Mouse (Mus musculus): ENCODE data around the gene Pax6. TPM values are rescaled to one million over a fixed set of nuclear protein-coding genes. Genes with fewer than 3 reads are reported as not detected.
A peak's percentile ranks its signal among the peaks of the same experiment; 100 is the strongest.

Gene Pax6
- polyA plus RNA-seq, 1 experiment from 2014 or later, result 0.18 TPM

DNA sequence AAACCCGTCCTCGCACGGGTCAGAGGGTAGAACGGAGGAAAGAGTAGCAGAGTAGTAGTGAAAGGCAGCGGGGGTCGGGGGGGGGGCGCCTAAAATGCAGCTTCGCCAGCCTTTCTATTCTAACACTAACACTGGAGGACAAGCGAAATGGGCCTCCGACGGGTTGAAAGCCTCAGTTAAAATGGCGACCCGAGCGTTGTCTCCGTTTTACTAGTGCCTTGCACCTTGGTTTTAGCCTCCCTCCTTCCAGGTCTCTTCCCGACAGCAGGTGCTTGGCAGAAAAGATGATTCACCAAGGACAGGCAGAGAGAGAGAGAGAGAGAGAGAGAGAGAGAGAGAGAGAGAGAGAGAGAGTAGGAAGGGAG, 3.9 kb downstream of the Pax6 start:
- Histone ChIP-seq H3K27me3 (peaks cover 99% of the 10 kb centered on the region), H3K4me2 (peak overlapping the region; percentile 26), H3K27ac (no peak overlapping the region), H3K4me1 (replicated peaks) (peaks cover 53% of the 10 kb centered on the region), H3K9ac (no peak overlapping the region), H3K36me3 (no peaks in the 10 kb centered on the region), H3K9me3 (replicated peaks) (no peaks in the 10 kb centered on the region), H3K4me3 (peak overlapping the region; percentile 20; the same call in 1 of the 2 replicates)
- no peak for ATAC-seq (replicated peaks; ENCODE audit: insufficient number of reproducible peaks, insufficient read depth, low FRiP score, low read depth)
- 2% methylated on average over 16 of the region's 16 CpGs for WGBS

- WGBS, result 4% methylated on average over 6 of the region's 6 CpGs
- H3K4me1 ChIP-seq (replicated peaks), result peaks cover 52% of the 10 kb centered on the region
- H3K27ac ChIP-seq, result no peak overlapping the region
- ATAC-seq (replicated peaks; ENCODE audit: insufficient number of reproducible peaks, insufficient read depth, low FRiP score, low read depth), result no peak
- H3K4me2 ChIP-seq, result no peak overlapping the region
- H3K4me3 ChIP-seq, result no peak overlapping the region
- no peaks in the 10 kb centered on the region for H3K36me3 ChIP-seq
- no peak overlapping the region for H3K9ac ChIP-seq
- H3K27me3 ChIP-seq, result peaks cover 99% of the 10 kb centered on the region
- no peaks in the 10 kb centered on the region for H3K9me3 ChIP-seq (replicated peaks)
These were observed 4.4 kb downstream of the Pax6 start for GRCm38 (mm10) chr2:105673054-105673453.

DNA sequence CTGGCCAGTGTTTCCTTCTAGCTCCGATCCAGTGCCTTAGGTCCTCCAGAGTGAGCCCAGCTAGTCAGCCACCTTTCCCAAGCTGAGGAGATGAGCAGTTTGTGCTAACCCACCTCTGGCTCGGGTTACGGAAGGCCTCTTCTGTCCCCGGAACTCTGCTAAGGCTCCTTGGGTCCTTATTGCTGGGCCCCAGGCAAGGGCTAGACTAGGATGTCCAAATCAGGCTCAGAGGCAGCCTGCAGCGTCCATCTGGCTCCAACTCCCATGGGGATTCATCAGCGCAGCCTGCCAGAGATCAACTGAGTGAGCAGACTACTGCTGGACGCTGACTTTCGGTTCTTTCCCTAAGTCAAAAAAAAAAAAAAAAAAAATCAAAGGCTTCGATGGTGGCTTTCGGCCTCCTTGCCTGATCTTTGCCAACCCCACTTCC, 4.9 kb downstream of the Pax6 start:
- Histone ChIP-seq H3K4me1 (replicated peaks) (peaks cover 47% of the 10 kb centered on the region), H3K4me2 (peak overlapping the region; percentile 74), H3K9me3 (replicated peaks) (no peaks in the 10 kb centered on the region), H3K4me3 (peak overlapping the region; percentile 42), H3K9ac (no peak overlapping the region), H3K27me3 (peaks cover 97% of the 10 kb centered on the region), H3K27ac (no peak overlapping the region), H3K36me3 (no peaks in the 10 kb centered on the region)
- 5% methylated on average over 10 of the region's 10 CpGs for WGBS
- ATAC-seq (replicated peaks; ENCODE audit: insufficient number of reproducible peaks, insufficient read depth, low FRiP score, low read depth), result no peak

DNA sequence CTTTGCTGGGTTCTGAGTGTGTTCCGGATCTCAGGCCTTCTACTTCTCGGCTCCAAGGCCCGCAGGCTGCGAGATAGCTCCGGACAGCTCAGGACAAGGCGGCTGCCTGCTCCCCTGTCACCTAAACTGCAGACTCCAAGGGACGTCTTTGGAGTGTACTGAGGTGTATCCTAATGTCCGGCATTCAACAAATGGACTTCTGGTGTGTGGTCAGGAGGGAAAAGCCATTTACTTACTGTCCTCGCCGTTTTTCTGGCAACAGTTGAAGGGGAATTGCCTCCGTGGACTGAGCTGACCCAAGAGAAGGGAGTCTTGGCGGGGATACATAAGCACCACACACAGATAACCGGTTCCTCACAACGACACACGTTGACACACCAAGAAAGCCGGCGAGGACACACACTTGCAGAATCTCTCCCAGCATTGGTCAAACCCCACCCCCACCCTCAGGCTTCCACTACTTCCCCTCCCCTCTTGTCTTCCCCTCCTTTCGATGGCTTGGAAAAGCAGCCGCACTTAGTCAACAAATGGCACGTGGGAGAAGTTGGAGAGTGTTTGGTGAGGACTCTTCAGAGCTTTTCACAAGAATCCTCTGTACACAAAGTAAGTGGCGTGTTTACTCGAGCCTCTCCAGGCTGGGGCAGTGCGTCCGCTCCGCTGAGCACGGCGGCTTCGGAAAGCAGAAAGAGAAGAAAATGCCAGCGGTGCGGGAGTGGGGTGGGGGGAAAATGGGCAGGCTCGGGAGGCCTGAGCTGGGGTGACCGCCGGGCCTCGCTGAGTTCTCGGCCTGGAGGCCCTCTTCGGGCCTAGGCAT, 5.6 kb downstream of the Pax6 start:
- Histone ChIP-seq H3K27me3 (peaks cover 97% of the 10 kb centered on the region), H3K9ac (0 out of 2 replicates have a peak overlapping the region, but pooled peaks have one; percentile 9), H3K4me2 (peak overlapping the region; percentile 74), H3K9me3 (replicated peaks) (no peaks in the 10 kb centered on the region), H3K4me1 (replicated peaks) (peaks cover 41% of the 10 kb centered on the region), H3K27ac (no peak overlapping the region), H3K36me3 (no peaks in the 10 kb centered on the region), H3K4me3 (peak overlapping the region; percentile 42)
- no peak for ATAC-seq (replicated peaks; ENCODE audit: insufficient number of reproducible peaks, insufficient read depth, low FRiP score, low read depth)
- WGBS, result 1% methylated on average over 36 of the region's 36 CpGs

DNA sequence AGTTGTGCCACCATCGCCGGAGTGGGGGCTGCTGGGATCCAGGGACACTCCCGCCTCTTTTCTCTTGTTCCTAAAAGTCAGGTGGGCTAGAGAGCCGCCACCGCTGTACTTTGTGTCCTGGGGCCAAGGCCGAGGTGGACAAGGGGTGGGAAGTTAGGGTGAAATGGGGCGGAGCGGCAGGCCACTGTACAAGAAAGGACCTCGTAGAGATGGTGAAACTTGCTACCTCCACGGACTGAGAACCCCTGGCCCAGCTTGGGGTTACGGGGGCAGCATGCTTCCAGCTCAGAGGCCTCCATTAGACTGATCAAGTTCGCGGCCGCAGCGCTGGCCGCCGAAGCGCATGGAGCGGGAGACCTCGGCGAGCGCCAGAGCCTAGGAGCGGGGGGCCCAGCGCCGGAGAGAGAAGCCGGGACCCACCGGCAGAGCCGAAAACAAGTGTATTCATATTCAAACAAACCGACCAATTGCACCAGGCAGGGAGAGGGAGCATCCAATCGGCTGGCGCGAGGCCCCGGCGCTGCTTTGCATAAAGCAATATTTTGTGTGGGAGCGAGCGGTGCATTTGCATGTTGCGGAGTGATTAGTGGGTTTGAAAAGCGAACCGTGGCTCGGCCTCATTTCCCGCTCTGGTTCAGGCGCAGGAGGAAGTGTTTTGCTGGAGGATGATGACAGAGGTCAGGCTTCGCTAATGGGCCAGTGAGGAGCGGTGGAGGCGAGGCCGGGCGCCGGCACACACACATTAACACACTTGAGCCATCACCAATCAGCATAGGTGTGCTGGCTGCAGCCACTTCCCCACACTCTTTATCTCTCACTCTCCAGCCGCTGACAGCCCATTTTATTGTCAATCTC, 6.4 kb downstream of the Pax6 start:
- H3K27me3 ChIP-seq, result peaks cover 97% of the 10 kb centered on the region
- H3K4me1 ChIP-seq (replicated peaks), result peaks cover 36% of the 10 kb centered on the region
- no peak overlapping the region for H3K27ac ChIP-seq
- peak overlapping the region; percentile 74 for H3K4me2 ChIP-seq
- peak; percentile 50 for ATAC-seq (replicated peaks; ENCODE audit: insufficient number of reproducible peaks, insufficient read depth, low FRiP score, low read depth)
- under 1% methylated on average over 49 of the region's 49 CpGs for WGBS
- no peaks in the 10 kb centered on the region for H3K36me3 ChIP-seq
- H3K9me3 ChIP-seq (replicated peaks), result no peaks in the 10 kb centered on the region
- H3K4me3 ChIP-seq, result peak overlapping the region; percentile 42
- H3K9ac ChIP-seq, result 0 out of 2 replicates have a peak overlapping the region, but pooled peaks have one; percentile 9

DNA sequence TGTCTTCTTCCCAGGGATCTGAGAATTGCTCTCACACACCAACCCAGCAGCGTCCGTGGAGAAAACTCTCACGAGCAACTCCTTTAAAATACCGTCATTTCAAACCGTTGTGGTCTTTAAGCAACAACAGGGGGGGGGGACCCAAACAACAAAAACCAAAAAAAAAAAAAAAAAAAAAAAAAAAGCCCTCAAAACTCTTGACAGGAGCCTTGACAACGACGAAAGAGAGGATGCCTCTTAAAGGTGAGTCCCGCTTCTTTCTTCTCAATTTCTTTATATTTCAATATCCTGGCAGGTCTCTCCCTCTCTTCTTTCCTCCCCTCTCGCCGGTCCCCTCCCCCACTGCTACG, 7.0 kb downstream of the Pax6 start:
- H3K4me3 ChIP-seq, result peak overlapping the region; percentile 42
- no peaks in the 10 kb centered on the region for H3K9me3 ChIP-seq (replicated peaks)
- H3K9ac ChIP-seq, result no peak overlapping the region
- H3K4me1 ChIP-seq (replicated peaks), result peaks cover 36% of the 10 kb centered on the region
- no peaks in the 10 kb centered on the region for H3K36me3 ChIP-seq
- H3K27ac ChIP-seq, result no peak overlapping the region
- ATAC-seq (replicated peaks; ENCODE audit: insufficient number of reproducible peaks, insufficient read depth, low FRiP score, low read depth), result no peak
- peaks cover 97% of the 10 kb centered on the region for H3K27me3 ChIP-seq
- WGBS, result 2% methylated on average over 11 of the region's 11 CpGs
- H3K4me2 ChIP-seq, result peak overlapping the region; percentile 74

DNA sequence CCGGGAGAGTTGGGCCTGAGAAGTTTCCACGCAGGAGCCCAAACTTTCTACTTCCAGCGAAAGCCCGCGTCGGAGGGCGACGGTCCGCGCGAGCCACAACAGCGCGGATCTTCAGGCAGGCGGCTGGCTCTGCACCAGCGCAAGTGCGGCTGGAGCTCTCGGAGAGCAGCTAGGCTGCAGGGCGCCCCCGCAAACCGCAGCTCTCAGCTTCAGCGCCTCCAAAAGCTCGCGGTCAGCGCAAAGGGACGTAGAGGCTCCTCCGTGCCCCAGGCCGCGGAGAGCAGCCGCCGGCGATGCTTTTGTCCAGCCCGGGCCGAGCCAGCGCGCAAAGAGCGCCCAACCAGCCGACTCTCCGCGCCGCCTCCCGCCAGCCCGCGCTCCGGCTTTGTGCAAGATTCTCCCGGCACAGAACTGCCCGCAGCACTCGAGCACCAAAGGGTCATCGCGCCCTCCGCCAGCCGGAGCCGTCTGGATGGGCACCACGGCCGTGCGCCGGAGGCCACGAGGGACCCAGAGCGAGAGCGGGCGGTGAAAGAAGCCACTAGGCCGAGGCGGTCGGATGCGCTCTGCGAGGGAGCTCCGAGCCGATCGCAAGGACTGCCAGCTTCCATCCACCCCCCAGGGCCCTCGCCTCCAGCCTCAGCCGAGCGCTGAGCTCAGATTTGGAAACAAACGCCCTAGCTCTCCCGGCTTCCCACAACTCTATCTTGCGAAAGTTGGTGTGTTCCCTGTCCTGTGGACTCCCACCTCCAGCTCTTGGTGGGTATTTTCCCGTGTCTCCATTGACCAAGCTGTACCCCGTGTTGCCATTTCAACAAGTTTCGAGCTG, 7.6 kb downstream of the Pax6 start:
- Histone ChIP-seq H3K27ac (no peak overlapping the region), H3K9ac (no peak overlapping the region), H3K4me2 (peak overlapping the region; percentile 74), H3K36me3 (no peaks in the 10 kb centered on the region), H3K4me3 (peak overlapping the region; percentile 42), H3K27me3 (peaks cover 97% of the 10 kb centered on the region), H3K9me3 (replicated peaks) (no peaks in the 10 kb centered on the region), H3K4me1 (replicated peaks) (peaks cover 36% of the 10 kb centered on the region)
- under 1% methylated on average over 77 of the region's 77 CpGs for WGBS
- ATAC-seq (replicated peaks; ENCODE audit: insufficient number of reproducible peaks, insufficient read depth, low FRiP score, low read depth), result 0 out of 2 replicates have a peak, but pooled peaks have one; percentile 21

DNA sequence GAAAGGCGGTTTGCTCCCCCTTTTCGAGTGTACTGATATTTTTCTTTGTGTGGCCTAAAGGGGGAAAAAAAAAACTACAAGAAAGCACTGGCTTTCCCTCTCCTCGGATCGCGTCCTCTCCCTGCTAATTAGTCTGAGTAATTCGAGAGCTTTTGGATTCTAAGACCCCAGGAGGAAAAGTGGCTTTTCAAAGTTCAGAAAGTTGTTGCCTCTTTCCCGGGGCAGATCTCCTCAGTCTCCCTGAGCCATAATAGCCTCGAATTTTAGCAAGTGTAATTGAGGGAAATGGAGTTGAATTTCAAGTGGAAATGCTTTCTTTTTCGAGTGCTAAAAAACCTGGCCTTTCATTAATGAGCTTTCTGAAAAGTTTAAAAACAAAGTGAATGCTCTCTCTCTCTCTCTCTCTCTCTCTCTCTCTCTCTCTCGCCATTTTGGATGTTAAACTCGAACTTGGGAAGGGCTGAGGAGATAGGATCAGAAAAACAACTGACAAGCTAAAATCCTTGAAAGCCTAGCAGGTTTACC, 8.3 kb downstream of the Pax6 start:
- no peaks in the 10 kb centered on the region for H3K9me3 ChIP-seq (replicated peaks)
- H3K4me3 ChIP-seq, result peak overlapping the region; percentile 42; the same call in 1 of the 2 replicates
- no peak overlapping the region for H3K27ac ChIP-seq
- peaks cover 97% of the 10 kb centered on the region for H3K27me3 ChIP-seq
- no peak overlapping the region for H3K4me2 ChIP-seq
- ATAC-seq (replicated peaks; ENCODE audit: insufficient number of reproducible peaks, insufficient read depth, low FRiP score, low read depth), result no peak
- H3K36me3 ChIP-seq, result no peaks in the 10 kb centered on the region
- H3K4me1 ChIP-seq (replicated peaks), result peaks cover 38% of the 10 kb centered on the region
- H3K9ac ChIP-seq, result no peak overlapping the region
- WGBS, result 2% methylated on average over 11 of the region's 11 CpGs

GRCm38 (mm10) chr2:105677434-105678105, 8.9 kb downstream of the Pax6 start:
- Histone ChIP-seq H3K9ac (no peak overlapping the region), H3K4me3 (no peak overlapping the region), H3K27me3 (peaks cover 97% of the 10 kb centered on the region), H3K36me3 (no peaks in the 10 kb centered on the region), H3K9me3 (replicated peaks) (no peaks in the 10 kb centered on the region), H3K4me1 (replicated peaks) (peaks cover 38% of the 10 kb centered on the region), H3K4me2 (no peak overlapping the region), H3K27ac (no peak overlapping the region)
- under 1% methylated on average over 11 of the region's 11 CpGs for WGBS
- no peak for ATAC-seq (replicated peaks; ENCODE audit: insufficient number of reproducible peaks, insufficient read depth, low FRiP score, low read depth)

GRCm38 (mm10) chr2:105678306-105678705, 9.6 kb downstream of the Pax6 start:
- no peak for ATAC-seq (replicated peaks; ENCODE audit: insufficient number of reproducible peaks, insufficient read depth, low FRiP score, low read depth)
- Histone ChIP-seq H3K27ac (no peak overlapping the region), H3K4me3 (no peak overlapping the region), H3K4me1 (replicated peaks) (peaks cover 37% of the 10 kb centered on the region), H3K4me2 (no peak overlapping the region), H3K9ac (no peak overlapping the region), H3K36me3 (no peaks in the 10 kb centered on the region), H3K27me3 (peaks cover 97% of the 10 kb centered on the region), H3K9me3 (replicated peaks) (no peaks in the 10 kb centered on the region)
- 10% methylated on average over 4 of the region's 4 CpGs for WGBS
